Mouse (Mus musculus) macrophage (primary cell): ENCODE results near the gene Olfr434. TPM values are rescaled to one million over a fixed set of nuclear protein-coding genes. Genes with fewer than 3 reads are reported as not detected.
"Not testable (repeated sequence)": the region's sequence is repeated elsewhere in the genome, so short reads cannot be mapped to it uniquely, and the experiment has no call there.

Source experiments
- H3K27ac ChIP-seq: fragments of 350-480 bp; formaldehyde crosslinking; 2 replicates; pipeline ENCODE4 v1.9.0; 2021
- H3K36me3 ChIP-seq: fragments of 350-480 bp; formaldehyde crosslinking; 2 replicates; pipeline ENCODE4 v1.9.0; 2021; ENCODE audit errors: inconsistent target
- H3K4me3 ChIP-seq: fragments of 350-480 bp; formaldehyde crosslinking; 2 replicates; pipeline ENCODE4 v1.9.0; 2021; ENCODE audit errors: inconsistent target
- H3K79me2 ChIP-seq: fragments of 350-480 bp; formaldehyde crosslinking; 2 replicates; pipeline ENCODE4 v1.9.0; 2021; ENCODE audit errors: inconsistent target
- WGBS: methylation state at CpG from one replicate; pipeline ENCODE4 v1.1.7; 2026; ENCODE audit warnings: inconsistent platforms; ENCODE audit not compliant: missing documents; 5-methylcytosine and 5-hydroxymethylcytosine counted together
- polyA plus RNA-seq: library from polyadenylated mRNA; stranded (reverse); fragments of 250-400 nt; gene quantifications from 3 replicates; pipeline ENCODE4 v1.2.4, GENCODE M21; 2018; ENCODE audit warnings: inconsistent platforms
- total RNA-seq, 78 experiments: library from RNA; depleted of rRNA; stranded (reverse); fragments of 250-400 nt; gene quantifications; 1 replicate in 9 of 78; 2 replicates in 24 of 78; 3 replicates in 43 of 78; 4 replicates in 2 of 78; pipeline ENCODE4 v1.2.4; 2018; ENCODE audit warnings: inconsistent platforms in 56 of 78

Gene Olfr434
- not detected for total RNA-seq (2018; cell fraction: chromatin; rRNA removed)
- not detected for total RNA-seq (2018; cell fraction: cytosol; rRNA removed)
- total RNA-seq (2018; cell fraction: nucleus; rRNA removed), result not detected
- polyA plus RNA-seq, result not detected in 3 replicates

DNA sequence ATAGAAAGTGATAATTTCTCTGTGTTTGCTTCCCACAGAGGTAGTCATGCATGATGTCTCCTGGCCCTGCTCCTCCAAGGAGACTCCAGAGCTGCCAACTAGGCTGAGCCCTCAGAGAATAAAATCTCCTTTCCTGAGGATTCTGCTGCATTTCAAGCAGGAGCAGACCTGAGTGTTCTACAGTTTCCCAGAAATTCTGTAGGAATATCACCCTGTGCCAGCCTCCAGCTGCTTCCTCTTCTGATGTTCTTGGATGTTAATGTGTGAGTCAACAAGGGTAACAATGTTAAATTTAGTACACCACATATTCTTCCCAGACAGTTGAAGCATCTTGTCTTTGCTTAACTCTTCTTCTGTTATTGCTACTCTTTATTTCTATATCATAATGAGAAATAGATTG, at the start of gene Olfr434:
Olfr434 (plus strand) TSS at position 149 of the 400 bp plus-strand sequence.
- H3K36me3 ChIP-seq, H3K27ac ChIP-seq, H3K79me2 ChIP-seq, H3K4me3 ChIP-seq: not testable (repeated sequence)

DNA sequence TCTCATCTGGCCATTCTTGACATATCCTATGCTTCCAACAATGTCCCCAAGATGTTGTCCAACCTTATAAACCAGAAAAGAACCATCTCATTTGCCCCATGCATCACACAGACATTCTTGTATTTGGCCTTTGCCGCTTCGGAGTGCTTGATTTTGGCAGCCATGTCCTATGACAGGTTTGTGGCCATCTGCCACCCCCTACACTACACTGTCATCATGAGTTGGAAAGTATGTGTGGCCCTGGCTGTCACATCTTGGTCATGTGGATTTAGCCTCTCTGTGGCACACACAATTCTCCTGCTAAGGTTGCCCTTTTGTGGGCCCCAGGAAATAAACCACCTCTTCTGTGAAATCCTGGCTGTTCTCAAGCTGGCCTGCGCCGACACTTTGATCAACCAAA, 45.6 kb upstream of the Olfr434 start:
- Histone ChIP-seq H3K4me3 (no peak overlapping the region), H3K79me2 (no peaks in the 10 kb centered on the region), H3K27ac (no peak overlapping the region), H3K36me3 (no peaks in the 10 kb centered on the region)
- WGBS, result 100% methylated on average over 4 of the region's 4 CpGs

DNA sequence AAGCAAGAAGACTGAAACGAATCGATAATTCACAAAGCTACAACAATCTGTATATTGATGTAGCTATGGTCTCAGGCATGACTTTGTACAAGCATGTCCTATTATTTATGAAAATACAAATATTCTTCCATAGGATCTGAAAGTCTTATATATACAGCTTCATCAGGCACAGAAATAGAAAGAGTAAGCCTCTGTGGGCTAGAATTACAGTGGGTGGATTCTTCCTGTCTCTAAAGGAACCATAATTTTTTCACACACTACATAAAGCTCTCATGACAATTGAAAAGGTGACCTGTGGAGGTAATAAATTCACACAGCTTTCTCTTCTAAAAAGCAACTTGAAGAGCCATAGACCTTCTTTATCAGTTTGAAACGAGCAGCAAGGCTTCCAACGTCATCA, 41.0 kb upstream of the Olfr434 start, which contains the start of gene Olfr13:
Olfr13 (plus strand) TSS at position 301 of the 400 bp plus-strand sequence.
- 68% methylated on average over 4 of the region's 4 CpGs for WGBS
- H3K79me2 ChIP-seq, result no peaks in the 10 kb centered on the region
- no peaks in the 10 kb centered on the region for H3K36me3 ChIP-seq
- H3K4me3 ChIP-seq, result no peak within 1 kb of the TSS
- no peak within 1 kb of the TSS for H3K27ac ChIP-seq

DNA sequence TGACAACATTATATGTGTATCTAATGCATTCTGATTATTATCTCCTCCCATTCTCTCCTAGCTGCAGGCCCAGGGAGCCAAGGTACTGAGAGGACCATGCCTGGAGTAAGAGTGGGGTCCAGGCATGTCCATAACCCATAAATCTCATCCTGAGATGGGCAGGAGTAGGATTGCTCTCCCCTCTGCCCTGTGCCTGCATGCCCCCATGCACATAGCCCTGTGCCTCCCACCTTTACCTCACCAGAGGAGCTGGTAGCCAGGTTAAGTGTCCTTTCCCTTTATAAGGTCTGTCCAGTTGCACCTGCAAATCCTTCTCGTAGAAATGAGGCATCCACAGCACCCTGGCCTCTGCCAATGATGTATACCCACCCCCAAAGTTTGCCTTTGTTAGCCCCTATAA, 34.7 kb upstream of the Olfr434 start:
- H3K36me3 ChIP-seq, result no peaks in the 10 kb centered on the region
- 67% methylated on average over 1 of the region's 1 CpGs for WGBS
- no peak overlapping the region for H3K27ac ChIP-seq
- H3K79me2 ChIP-seq, result no peaks in the 10 kb centered on the region
- H3K4me3 ChIP-seq, result no peak overlapping the region

DNA sequence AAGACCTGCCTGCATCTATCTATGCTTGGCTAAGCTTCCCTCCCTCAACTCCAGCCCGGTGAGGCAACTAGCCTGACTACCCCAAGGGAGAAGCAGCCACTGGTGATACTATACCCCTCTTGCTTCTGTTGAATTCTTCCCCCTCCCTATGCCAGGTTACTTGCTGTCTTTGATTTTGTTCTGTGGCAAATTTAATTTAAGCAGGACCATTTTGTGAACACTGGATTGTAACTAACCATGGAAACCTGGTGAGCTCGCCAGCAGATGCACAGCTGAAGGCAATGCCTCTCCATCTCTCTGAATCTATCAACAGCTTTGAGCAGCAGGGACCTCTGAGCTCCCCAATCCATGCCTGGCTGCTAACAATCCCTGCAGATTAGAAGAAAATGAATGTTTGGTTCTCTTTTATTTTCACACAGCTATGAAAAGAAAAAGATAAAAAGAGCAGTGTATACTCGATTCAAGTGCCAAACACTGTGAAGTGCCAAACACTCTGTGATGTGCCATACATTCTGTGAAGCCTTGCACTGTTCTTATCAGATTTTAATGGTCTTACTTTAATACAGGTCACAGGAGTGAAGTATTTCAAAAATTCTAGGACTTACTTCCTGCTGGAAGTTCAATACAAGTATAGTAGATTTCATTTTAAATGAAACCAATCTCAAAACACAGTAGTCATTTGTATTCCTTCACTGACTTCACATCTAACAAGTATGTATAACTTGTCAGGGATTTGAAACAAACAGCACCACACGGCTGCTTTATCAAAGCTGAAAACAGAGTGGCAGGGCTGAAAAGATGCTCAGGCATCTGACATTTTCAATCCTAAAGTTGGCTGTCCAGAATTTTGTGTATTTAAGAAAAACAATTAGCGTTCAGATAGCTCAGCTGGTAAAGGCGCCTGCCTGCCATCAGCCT, 34.0 kb upstream of the Olfr434 start:
- H3K4me3 ChIP-seq, result no peak overlapping the region

DNA sequence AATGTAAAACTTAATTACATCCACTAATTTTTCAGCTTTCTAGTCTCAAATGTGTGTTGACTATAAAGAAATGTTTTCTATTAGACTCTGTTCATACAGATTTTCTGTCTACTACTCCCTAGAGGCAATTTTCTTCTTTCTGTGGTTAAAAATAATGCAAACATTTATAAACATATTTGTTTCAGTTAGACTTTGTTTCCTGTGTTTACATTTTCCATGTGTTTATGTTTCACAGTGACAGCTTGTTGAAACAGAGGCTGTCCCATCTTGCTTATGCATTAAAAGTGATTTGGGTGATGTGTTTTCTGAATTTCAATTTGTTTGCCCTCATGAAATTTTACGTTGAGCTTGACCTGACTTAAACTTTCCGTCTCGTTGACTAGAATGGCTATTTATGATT, 21.8 kb upstream of the Olfr434 start:
- WGBS, result 90% methylated on average over 3 of the region's 3 CpGs
- no peaks in the 10 kb centered on the region for H3K36me3 ChIP-seq
- H3K4me3 ChIP-seq, result no peak overlapping the region
- H3K27ac ChIP-seq, result no peak overlapping the region
- no peaks in the 10 kb centered on the region for H3K79me2 ChIP-seq

More for the DNA sequence above, 34.0 kb upstream of the Olfr434 start:
- H3K36me3 ChIP-seq, result no peaks in the 10 kb centered on the region
- 74% methylated on average over 6 of the region's 6 CpGs for WGBS
- no peak overlapping the region for H3K27ac ChIP-seq
- H3K79me2 ChIP-seq, result no peaks in the 10 kb centered on the region

DNA sequence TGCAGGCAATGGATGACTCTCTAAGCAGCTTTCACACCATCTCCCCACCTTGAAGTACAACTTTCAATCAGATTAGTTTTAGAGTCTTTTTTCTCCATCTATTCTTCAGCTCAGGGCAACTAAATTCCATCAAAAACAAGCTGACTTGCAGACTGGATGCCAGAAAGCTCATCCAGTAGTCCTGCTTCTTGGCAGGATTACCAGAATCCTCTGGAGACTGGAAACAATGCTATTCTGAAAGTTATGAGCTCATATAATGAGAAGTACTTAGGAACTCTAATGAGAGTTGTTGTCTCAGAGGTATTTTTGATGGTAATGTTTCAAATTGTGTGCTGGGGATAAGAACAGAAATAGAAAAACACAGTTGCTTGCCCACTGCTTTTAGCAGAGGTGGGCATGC, 16.0 kb upstream of the Olfr434 start, which contains the start of gene Olfr435:
Olfr435 (plus strand) TSS at position 366 of the 400 bp plus-strand sequence.
- Histone ChIP-seq H3K27ac (no peak within 1 kb of the TSS), H3K79me2 (no peaks in the 10 kb centered on the region), H3K36me3 (no peaks in the 10 kb centered on the region), H3K4me3 (no peak within 1 kb of the TSS)

DNA sequence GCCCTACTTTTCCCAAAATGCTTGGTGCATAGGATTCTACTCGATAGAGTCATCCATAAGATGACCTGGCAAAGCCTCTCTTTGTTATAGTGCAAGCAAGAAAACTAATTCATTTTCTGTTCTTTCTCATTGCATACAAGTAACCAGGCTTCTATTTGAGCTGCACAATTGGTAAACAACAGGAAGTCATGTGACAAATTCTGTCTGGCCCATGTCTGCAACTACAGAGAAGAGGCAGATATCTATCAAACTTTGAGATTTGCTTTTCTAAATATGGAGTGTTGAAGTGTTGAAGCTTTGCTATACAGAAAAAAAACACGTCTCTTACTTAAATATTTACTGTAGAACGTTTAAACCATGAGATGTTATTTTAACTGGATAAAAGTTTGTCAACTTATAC, 14.7 kb upstream of the Olfr434 start:
- WGBS, result 74% methylated on average over 3 of the region's 3 CpGs
- Histone ChIP-seq H3K27ac (no peak overlapping the region), H3K4me3 (no peak overlapping the region), H3K79me2 (no peaks in the 10 kb centered on the region), H3K36me3 (no peaks in the 10 kb centered on the region)

DNA sequence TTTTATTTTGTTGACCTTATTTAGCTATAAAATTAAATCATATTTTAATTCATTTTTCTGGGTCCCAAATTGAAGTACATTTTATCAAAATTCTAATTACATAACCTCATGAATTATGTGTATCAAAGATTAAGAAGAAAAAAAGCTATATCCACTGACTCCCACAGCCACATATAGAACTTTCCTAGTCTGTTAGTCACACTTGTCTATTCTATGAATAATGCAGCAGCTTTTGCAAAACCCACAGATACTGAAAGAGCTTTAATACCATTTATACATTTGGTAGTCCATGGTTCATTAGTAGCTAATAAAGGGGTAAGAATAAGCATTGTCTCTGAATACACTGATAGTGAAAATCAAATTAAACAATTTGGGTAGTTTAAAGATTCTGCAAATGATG, 10.0 kb upstream of the Olfr434 start:
- Histone ChIP-seq H3K4me3 (no peak overlapping the region), H3K79me2 (no peaks in the 10 kb centered on the region), H3K27ac (no peak overlapping the region), H3K36me3 (no peaks in the 10 kb centered on the region)

DNA sequence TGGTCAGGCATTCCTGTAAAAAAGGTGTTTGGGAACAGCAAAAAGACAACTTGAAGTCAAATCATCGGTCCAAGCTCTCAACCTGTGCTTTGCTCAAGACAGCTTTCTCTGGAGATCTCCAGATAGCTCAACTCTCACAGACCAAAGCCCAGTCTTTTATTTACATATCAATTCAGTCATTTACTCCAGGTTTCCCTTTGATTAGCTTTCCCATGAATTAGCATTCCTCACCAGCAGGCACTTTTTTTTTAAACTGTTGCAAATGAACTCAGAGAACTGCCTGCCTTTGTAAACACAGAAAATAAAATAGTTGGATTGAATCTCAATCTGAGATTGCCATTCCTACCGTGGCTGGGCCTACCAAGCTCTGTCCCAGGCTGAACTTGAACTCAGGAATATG, 7.5 kb upstream of the Olfr434 start:
- no peak overlapping the region for H3K4me3 ChIP-seq
- H3K79me2 ChIP-seq, result no peaks in the 10 kb centered on the region
- 41% methylated on average over 2 of the region's 2 CpGs for WGBS
- H3K36me3 ChIP-seq, result no peaks in the 10 kb centered on the region
- H3K27ac ChIP-seq, result no peak overlapping the region

DNA sequence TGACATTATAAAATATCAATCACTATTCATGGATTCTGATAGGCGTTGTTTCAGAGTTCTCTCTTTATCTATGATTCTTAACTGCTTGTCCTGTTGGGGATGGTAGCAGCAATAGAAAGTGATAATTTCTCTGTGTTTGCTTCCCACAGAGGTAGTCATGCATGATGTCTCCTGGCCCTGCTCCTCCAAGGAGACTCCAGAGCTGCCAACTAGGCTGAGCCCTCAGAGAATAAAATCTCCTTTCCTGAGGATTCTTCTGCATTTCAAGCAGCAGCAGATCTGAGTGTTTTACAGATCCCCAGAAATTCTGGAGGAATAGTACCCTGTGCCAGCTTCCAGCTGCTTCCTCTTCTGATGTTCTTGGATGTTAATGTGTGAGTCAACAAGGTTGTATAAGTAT, 18.4 kb downstream of the Olfr434 start, which contains the start of gene Olfr47:
Olfr47 (plus strand) TSS at position 275 of the 400 bp plus-strand sequence.
- not testable (repeated sequence) for H3K36me3 ChIP-seq, H3K27ac ChIP-seq, H3K79me2 ChIP-seq, H3K4me3 ChIP-seq
- WGBS, result 100% methylated on average over 1 of the region's 1 CpGs

DNA sequence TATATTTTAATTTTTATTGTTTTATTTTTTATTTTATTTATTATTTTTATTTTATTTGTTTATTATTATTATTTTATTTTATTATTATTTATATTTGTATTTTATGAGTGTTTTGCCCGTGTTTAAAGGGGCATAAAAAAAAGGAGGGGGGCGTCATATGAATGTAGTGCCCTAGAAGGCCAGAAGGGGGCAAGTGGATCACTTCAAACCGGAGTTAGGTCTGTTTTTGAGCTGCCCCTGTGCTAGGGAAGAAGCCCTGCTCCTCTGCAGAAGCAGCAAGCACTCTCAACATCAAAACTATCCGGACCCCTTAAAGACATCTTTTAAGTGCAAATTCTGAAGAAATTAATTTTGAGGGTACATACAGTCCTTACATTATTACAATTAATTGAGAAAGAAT, 29.2 kb downstream of the Olfr434 start:
- Histone ChIP-seq H3K79me2 (no peaks in the 10 kb centered on the region), H3K36me3 (no peaks in the 10 kb centered on the region), H3K4me3 (no peak overlapping the region), H3K27ac (no peak overlapping the region)
- 6% methylated on average over 4 of the region's 4 CpGs for WGBS

DNA sequence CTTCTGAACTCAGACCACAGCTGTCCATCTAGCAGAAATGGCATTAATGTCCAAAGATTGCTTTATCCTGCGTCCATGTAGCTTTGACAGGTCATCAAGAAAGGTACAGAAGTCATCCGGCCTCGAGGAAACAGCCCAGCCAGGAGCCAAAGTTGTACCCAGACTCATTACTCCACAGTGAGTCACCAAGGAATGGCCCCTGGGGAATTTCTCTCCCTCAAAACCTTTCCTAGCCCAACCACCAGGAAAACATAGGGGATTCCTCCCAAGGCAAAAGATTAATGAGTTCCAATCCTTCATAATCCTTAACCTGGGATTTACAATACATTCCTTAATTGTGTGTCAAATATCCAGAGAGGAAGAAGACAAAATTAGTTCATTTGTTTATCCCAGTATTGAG, 34.6 kb downstream of the Olfr434 start:
- H3K4me3 ChIP-seq, result no peak overlapping the region
- H3K36me3 ChIP-seq, result no peaks in the 10 kb centered on the region
- H3K27ac ChIP-seq, result no peak overlapping the region
- H3K79me2 ChIP-seq, result no peaks in the 10 kb centered on the region
- WGBS, result 73% methylated on average over 3 of the region's 3 CpGs

DNA sequence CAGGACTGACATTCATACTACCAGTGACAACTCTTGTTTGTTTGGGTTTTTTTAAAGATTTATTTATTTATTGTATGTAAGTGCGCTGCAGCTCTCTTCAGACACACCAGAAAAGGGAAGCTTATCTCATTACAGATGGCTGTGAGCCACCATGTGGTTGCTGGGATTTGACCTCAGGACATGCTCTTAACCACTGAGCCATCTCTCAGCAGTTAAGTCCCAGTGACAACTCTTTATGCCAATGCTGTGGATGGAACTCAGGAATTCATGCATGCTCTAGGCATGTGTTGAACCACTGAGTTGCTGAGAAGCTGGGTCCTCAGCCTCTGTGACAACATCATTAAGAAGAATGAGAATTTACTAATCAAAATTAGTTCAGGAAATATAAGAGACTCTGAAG, 40.2 kb downstream of the Olfr434 start:
- WGBS, result 29% methylated on average over 1 of the region's 1 CpGs
- Histone ChIP-seq H3K27ac (no peak overlapping the region), H3K36me3 (no peaks in the 10 kb centered on the region), H3K79me2 (no peaks in the 10 kb centered on the region), H3K4me3 (no peak overlapping the region)

DNA sequence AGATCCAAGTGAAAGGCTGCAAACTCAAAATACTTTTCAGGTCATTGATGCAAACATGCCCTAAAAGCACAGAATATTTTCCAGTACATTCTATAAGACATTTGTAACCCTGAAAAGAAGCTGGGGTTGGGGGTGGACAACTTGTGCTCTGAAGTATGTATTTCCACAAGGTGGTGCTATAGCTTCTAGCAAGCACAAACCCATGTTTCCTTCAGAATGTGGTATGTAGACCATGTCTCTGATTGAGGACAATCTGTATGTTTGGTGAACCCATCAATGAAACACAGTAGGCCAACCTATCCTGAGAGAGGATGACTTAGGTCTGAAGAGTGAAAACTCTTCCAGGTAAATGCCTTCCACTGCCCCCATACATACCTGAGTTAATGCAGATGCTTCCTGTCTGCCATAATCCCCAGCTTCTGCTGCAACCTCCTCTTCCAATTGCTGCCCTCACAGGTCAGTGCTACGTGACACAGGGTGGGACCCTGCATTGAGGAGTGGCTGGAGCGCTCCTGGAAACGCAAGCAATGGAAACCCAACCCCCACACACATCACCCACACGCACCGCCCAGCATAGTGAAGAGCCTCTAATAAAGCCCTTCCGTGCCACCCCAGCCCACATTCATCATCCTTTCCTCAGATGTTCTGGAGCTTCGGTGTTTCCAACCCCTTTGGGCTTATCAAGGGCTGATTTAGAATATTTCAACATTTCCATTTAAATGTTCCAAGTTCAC, 41.5 kb downstream of the Olfr434 start:
- WGBS, result 86% methylated on average over 7 of the region's 7 CpGs
- no peak overlapping the region for H3K4me3 ChIP-seq
- no peaks in the 10 kb centered on the region for H3K36me3 ChIP-seq
- H3K79me2 ChIP-seq, result no peaks in the 10 kb centered on the region
- no peak overlapping the region for H3K27ac ChIP-seq
